Mouse (Mus musculus): ENCODE measurements around the gene Mrpl34. TPM values are rescaled to one million over a fixed set of nuclear protein-coding genes. Genes with fewer than 3 reads are reported as not detected.

Gene Mrpl34
- total RNA-seq, 2 experiments from 2014 or later: 58.6 to 61.4 TPM

DNA sequence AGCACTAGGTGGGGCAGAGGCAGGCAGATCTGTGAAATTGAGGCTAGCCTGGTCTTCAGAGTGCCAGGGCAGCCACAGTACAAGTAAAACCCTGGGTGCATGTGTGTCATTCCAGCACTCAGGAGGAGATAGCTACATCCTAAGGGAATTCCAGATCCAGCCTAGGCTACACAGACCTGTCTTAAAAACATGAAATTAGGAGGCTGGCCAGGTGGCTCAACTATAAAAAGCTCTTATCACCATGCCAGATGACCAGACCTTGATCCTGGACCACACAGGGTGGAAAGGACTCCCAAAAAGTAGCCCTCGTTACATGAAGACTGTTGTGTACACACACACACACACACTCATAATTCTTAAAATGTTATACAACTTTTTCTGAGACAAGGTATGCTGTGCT lies 3.2 kb downstream of the Mrpl34 start:
- DNase-seq (ENCODE audit: low spot score in 2 of 2): no peak

- peak; percentile 97 to 99 for DNase-seq (ENCODE audit: low spot score in 2 of 2)
Measured at GRCm38 (mm10) chr8:71468916-71469315, 4.2 kb downstream of the Mrpl34 start, which contains the start of gene Dda1. TSS of gene Dda1 (plus strand) at chr8:71469199.

DNA sequence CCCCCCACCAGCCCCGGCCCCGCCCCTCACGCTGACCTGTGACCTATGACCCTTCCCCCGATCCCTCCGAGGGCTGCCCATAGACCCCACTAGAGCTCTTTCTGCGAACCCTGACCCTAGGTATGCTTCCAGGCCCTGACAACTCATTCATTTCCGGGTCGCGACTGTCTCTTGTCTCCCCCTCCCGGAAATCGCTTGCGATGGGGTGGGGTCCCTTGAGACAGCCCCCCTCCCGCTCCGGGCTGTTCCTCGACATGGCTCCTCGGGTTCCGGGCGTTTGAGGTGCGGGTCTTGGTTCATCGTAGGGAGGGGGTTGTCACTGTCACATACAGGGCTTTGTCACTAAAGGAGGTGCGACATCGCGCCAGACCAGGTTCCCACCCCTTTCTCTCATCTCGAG lies 4.7 kb downstream of the Mrpl34 start:
- peak; percentile 48 to 50 for DNase-seq (ENCODE audit: low spot score in 2 of 2)

DNA sequence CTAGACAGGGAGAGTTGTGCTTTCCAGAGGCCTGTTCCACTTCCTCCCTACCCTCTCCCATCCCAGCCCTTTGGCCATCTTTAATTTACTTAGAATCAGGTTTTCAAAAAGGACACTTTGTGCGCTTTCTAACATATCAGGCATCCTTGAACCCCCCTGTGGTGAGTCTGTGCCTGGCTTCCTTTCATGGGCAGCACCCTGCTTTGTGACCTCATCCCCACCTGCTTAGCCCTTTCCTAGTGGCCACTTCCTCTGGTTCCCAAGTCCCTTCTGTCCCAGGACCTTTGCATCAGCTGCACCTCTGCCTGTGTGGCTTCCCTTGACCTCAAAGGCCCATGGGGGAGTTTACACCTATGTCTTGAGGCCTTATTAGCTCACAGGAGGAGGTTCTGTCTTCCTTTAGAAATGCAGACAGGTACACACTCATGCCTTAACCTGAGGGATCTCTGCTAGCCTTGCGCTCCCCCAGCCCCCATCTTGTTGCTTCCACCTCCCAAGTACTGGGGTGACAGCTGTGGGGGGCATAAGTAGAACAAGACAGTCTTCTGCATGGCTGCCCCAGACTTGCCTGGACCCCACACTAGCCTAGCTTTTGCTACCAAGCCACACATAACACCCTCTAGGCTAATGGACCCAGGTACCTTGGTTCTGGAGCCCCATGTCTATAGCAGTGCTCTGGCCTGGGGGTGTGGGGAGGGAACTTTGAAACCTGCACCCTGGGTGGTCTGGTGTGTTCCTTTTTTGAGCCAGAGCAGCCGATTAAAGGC lies 5.6 kb downstream of the Mrpl34 start:
- no peak for DNase-seq (ENCODE audit: low spot score in 2 of 2)

DNA sequence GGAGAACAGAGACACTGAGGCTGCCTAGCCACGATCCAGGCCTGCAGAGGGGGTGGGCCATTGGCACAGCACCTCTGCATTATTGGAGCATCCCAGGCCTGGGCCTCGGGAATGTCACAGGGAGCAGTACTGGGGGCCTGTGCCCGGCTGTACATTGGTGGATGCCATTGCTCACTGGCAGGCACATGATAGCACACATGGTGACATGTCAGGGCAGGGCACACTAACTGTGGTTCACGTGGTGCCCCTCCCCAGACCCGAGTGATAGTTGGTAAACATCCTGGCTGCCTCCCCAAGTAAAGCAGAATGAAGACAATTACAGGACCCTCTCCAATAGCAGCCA lies 6.1 kb downstream of the Mrpl34 start:
- DNase-seq (ENCODE audit: low spot score in 2 of 2): no peak

DNA sequence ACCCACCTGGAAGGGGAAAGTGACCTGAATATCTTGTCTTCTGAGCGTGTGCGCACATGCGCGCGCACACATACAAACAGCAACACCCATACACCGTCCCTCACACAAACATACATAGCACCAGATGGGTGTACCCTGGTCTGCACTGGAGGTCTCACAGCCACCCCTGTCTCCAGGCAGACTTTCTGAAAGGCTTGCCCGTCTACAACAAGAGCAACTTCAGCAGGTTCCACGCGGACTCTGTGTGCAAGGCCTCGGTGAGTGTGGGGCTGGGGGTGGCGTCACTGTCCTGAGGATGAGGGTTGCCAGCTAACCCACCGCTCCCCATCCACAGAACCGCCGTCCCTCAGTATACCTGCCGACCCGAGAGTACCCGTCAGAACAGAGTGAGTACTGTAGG lies 7.1 kb downstream of the Mrpl34 start:
- no peak for DNase-seq (ENCODE audit: low spot score in 2 of 2)

DNA sequence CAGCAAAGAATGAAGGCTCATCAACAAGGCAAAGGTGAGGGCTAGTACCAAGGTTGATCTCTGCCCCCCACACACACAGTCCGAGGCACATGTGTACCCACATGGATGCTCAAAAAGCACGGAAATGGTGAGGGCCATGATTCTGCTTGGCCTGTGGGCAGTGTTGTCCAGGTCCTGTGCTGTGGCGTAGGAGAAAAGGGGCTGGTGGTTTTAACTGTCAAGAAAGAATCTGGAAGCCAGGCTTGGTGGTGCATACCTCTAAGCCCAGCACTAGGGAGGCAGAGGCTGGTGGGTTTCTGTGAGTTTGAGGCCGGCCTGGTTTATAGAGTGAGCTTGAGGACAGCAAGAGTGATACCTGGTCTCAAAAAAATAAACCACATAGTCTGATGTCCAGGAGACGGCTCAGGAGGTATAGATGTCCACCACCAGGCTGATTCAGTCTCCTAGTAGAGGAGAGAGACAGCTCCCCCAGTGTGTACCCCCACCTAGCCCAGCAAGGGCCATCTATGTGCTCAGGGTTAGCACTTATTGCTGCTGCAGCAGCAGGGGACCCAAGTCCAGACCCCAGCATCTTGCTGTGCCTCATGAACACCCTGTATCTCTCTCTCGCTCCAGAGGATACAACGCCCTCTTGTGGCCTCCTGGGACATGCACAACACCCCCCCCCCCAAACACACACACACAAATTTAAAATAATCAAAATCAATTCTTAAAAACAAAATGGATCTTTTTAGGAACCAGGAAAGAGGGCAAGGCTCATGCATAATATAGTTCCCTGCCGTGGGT lies 8.0 kb downstream of the Mrpl34 start:
- no peak for DNase-seq (ENCODE audit: low spot score in 2 of 2)

GRCm38 (mm10) chr8:71474344-71474743 lies 9.6 kb downstream of the Mrpl34 start:
- DNase-seq (ENCODE audit: low spot score in 2 of 2): no peak

GRCm38 (mm10) chr8:71474785-71475701 lies 10.3 kb downstream of the Mrpl34 start:
- DNase-seq (ENCODE audit: low spot score in 2 of 2): no peak

- DNase-seq (ENCODE audit: low spot score in 2 of 2): no peak
Measured at GRCm38 (mm10) chr8:71475702-71476075, 10.9 kb downstream of the Mrpl34 start.

GRCm38 (mm10) chr8:71476099-71476940 lies 11.6 kb downstream of the Mrpl34 start:
- DNase-seq (ENCODE audit: low spot score in 2 of 2): peak; percentile 73 to 84

DNA sequence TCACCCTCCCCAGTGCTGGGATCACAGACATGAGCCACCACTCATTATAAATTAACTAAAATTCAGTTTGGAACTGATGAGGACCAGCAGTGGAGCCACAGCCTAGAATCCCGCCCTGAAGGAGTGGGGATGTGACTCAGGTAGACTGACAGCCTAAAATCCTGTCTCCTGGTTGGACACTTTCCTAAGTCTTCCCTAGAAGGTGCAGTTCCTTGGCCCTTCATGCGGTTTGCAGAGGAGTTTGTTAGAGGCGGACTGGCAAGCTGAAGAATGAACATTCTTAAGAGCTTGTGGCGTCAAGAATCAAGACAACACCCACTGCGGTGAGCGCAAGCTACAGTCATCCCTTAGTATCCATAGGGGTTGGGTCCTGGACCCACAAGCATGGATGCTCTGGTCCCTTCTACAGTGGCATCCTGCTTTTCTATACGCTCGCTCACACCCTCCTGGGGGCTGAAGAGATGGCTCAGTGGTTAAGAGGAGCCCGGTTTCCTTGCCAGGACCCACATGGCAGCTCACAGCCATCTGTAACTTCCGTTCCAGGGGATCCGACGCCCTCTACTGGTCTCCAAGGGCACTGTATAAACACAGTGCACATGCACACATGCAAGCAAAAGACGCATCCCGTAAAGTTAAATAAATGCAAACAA lies 12.6 kb downstream of the Mrpl34 start:
- no peak for DNase-seq (ENCODE audit: low spot score in 2 of 2)

GRCm38 (mm10) chr8:71478943-71479342 lies 14.2 kb downstream of the Mrpl34 start:
- no peak for DNase-seq (ENCODE audit: low spot score in 2 of 2)

DNA sequence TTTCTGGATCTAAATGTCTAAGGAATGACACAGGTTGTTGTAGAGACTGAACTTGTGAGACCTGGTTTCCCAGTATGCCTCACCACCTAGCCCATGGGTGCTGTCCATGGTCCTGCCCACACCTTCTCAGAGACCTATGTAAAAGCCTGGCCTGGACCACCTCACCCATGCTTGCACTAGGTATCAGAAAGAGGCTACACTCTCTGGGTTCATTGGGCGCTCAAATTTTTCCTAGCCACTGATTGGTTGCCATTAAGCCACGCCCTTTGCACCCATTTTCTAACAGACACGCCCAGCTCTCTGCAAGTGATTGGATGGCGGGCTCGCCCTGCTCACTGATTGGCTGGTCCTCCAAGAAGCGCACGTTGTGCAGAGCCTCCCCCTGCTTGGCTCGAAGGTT lies 19.2 kb downstream of the Mrpl34 start:
- DNase-seq (ENCODE audit: low spot score in 2 of 2): no peak

GRCm38 (mm10) chr8:71484736-71485135 lies 20.0 kb downstream of the Mrpl34 start:
- no peak for DNase-seq (ENCODE audit: low spot score in 2 of 2)

DNA sequence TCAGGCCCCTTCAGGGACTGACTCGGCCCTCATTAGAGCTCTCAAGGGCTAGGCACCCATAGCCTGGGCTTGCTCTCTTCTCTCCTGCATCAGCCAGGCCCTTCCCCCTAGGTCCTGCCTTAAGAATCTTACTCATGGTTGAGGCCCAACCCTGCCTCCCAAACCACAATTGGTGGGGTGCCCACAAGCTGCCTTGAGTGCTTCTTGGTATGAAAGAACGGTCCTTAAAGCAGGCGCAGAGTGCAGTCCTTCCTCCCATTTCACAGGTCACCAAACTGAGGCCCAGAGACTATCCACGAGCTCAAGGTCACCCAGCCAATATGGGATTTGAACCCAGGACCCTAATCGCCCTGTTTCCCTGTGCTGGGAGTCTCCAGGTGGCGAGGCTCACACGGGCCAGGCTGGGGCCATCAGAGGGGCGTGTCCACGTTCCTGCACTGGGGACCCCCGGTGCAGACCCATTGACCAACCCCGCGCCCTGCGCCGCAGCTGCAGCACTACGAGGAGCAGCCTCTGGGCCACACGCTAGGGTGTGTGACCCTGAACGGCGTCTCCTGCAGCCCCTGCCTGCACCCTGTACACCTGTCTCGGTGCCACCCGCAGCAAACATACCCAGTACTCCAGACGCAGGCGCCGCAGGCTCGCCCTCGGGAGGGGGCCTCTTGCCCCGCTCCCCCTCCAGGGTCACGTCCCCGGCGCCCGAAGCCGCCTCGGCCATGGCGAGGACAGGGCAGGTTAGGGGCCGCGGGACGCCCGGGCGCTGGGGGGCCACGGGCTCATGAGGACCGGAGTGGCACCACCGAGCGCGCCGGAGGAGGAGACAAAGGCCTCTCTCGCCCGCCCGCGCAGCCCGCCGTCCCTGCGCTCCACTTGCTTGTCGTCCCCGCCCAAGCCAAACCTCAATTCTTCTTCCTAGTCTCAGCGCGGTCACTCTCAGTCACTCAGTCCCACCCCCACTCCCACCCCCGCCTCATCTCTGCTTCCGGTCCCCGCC lies 20.7 kb downstream of the Mrpl34 start, which contains the start of gene Ano8:
Gene Ano8 (minus strand): TSS at position 822 of the 994 bp plus-strand sequence.
- peak; percentile 89 to 91 for DNase-seq (ENCODE audit: low spot score in 2 of 2)

- no peak for DNase-seq (ENCODE audit: low spot score in 2 of 2)
Measured at GRCm38 (mm10) chr8:71486136-71486529, 21.4 kb downstream of the Mrpl34 start.

- peak; percentile 77 to 84 for DNase-seq (ENCODE audit: low spot score in 2 of 2)
Measured at GRCm38 (mm10) chr8:71487691-71488445, 23.1 kb downstream of the Mrpl34 start, which contains the start of gene Gtpbp3. TSS of gene Gtpbp3 (plus strand) at chr8:71488103.

Data from left cerebral cortex, adult 18-20 months (tissue).